18 mouse cellular contexts compared by ENCODE assay signal in the genomic region with DNA sequence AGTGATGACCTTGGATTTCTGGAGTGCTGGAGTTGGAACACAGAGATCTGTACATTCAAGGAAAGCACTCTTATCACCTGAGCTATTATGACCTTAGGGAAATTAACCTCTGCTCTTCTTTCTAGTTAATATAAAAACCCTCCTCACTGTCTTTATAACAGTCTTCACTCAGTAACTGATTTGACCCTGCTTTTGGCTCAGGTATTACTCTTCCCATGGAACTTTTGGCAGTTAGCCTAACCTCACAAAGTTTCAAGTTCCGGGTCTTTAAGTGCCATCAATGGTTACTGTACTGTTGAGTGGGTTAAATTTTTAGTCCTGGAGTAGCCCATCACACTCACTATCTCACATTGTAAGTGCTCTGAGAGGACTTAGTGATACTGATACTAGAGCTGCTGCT.
"Had no signal": no experiment of that assay in that cellular context is flagged by ENCODE, and none has a peak within 500 bp of the region (broad histone marks: within the 10 kb centered on the region; RNA-seq: fewer than 3 reads in every experiment).

No protein-coding gene starts in this region.

- H3K4me1 ChIP-seq: midbrain, embryonic 10.5 days; midbrain, embryonic 12.5 days; neural tube, embryonic 13.5 days; neural tube, embryonic 15.5 days had no signal

- H3K9ac ChIP-seq: lung, embryonic 14.5 days; midbrain, embryonic 12.5 days; neural tube, embryonic 13.5 days; neural tube, embryonic 15.5 days had no signal

- ATAC-seq: midbrain, embryonic 16.5 days had no signal

- H3K4me3 ChIP-seq: midbrain, embryonic 10.5 days; midbrain, embryonic 12.5 days; myocyte; neural tube, embryonic 13.5 days; neural tube, embryonic 15.5 days had no signal

- DNase-seq: lung, embryonic 14.5 days; lung, postnatal 10 days; lung, postnatal 4 days; midbrain, embryonic 14.5 days; retina, postnatal 1 day; right cerebral cortex, adult 18-20 months; right cerebral cortex, postnatal 25 days; right cerebral cortex, postnatal 4 days; spleen, adult 18-20 months; thymus, adult 18-20 months; thymus, postnatal 14 days; thymus, postnatal 36 days had no signal

- H3K27me3 ChIP-seq: midbrain, embryonic 12.5 days; neural tube, embryonic 13.5 days; neural tube, embryonic 15.5 days had no signal

- H3K4me2 ChIP-seq: lung, embryonic 14.5 days; midbrain, embryonic 12.5 days; neural tube, embryonic 13.5 days; neural tube, embryonic 15.5 days had no signal

- H3K9me3 ChIP-seq: midbrain, embryonic 10.5 days; midbrain, embryonic 12.5 days; neural tube, embryonic 13.5 days; neural tube, embryonic 15.5 days had no signal

- H3K27ac ChIP-seq: midbrain, embryonic 10.5 days; midbrain, embryonic 12.5 days; neural tube, embryonic 13.5 days; neural tube, embryonic 15.5 days had no signal
